ENCODE assay signal across 24 mouse cellular contexts in the genomic region with DNA sequence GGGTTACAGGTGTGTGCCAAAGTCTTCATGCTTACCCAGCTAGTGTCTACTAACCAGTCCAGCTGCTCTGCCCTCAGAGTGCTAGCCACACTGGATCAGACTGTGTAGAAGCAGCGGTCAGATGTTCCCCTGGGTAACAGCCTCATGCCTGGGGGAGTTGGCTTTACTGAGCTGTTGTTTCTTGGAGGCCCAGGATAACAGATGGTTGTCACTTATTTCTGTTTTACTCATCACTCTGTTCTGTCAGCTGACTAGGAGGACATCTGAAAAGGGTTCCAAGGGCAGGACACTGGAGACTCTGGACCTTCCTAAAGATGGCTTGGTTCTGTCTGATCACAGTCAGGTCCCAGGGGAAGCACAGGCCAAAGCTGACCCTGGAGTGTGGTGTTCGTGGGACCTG. TPM values are rescaled to one million over a fixed set of nuclear protein-coding genes. Genes with fewer than 3 reads are reported as not detected.
DNase-seq lines count a peak whose midpoint lies in the region; ATAC-seq and TF ChIP-seq lines count a peak whose summit lies in the region.
"Had no signal": no experiment of that assay in that cellular context is flagged by ENCODE, and none has a peak within 500 bp of the region (broad histone marks: within the 10 kb centered on the region; RNA-seq: fewer than 3 reads in every experiment).

No protein-coding gene starts in this region.

- H3K27ac ChIP-seq in cerebellum, adult 2 months (ENCODE audit: insufficient read depth, low read length), result peak overlapping the region; percentile 42; the same call in 1 of the 2 replicates
- H3K27ac ChIP-seq in kidney, embryonic 15.5 days, result peak overlapping the region; percentile 51
- H3K27ac ChIP-seq in kidney, adult 2 months (ENCODE audit: insufficient read depth, low read depth, low read length), result no peak overlapping the region
- peak overlapping the region; percentile 57 for H3K27ac ChIP-seq in CH12.LX (ENCODE audit: insufficient read depth, low read depth)
- H3K27ac ChIP-seq: embryonic facial prominence, embryonic 13.5 days; embryonic facial prominence, embryonic 15.5 days; forebrain, embryonic 10.5 days; forebrain, embryonic 12.5 days had no signal

- in situ Hi-C loops in CH12.LX (cut with MboI; ENCODE audit: low pct_ligation_motif_present, low pct_unique_long_range_greater_than_20kb, low sequenced_read_pairs), result no loop called here

- peak; percentile 78 for TF ChIP-seq EP300 in CH12.LX (IDR thresholded peaks at IDR 0.05; ENCODE audit: low read length)

- no peak overlapping the region for H3K4me2 ChIP-seq in kidney, embryonic 15.5 days
- H3K4me2 ChIP-seq in CH12.LX (ENCODE audit: insufficient read depth, low read depth, poor library complexity, severe bottlenecking), result peak overlapping the region; percentile 29
- H3K4me2 ChIP-seq: embryonic facial prominence, embryonic 13.5 days; embryonic facial prominence, embryonic 15.5 days; forebrain, embryonic 12.5 days had no signal

- ATAC-seq in kidney, embryonic 15.5 days (replicated peaks; ENCODE audit: low FRiP score), result 0 out of 2 replicates have a peak, but pooled peaks have one; percentile 31
- ATAC-seq: CD4-positive, CD25-positive, alpha-beta regulatory T cell, adult 4 months; forebrain, embryonic 14.5 days; forebrain, embryonic 16.5 days had no signal

- no peak for TF ChIP-seq RAD21 in CH12.LX (IDR thresholded peaks at IDR 0.05; ENCODE audit: low read depth, low read length)

- no peak overlapping the region for H3K4me3 ChIP-seq in cerebellum, adult 2 months (replicated peaks; ENCODE audit: insufficient read depth, low read depth, low read length)
- H3K4me3 ChIP-seq in kidney, embryonic 15.5 days (replicated peaks), result no peak overlapping the region
- no peak overlapping the region for H3K4me3 ChIP-seq in kidney, adult 2 months (ENCODE audit: insufficient read depth, low read depth, low read length)
- H3K4me3 ChIP-seq in CH12.LX (replicated peaks in 1 of 3; ENCODE audit: low read depth in 2 of 3, low read length in 2 of 3, poor library complexity in 1 of 3), result no peak overlapping the region
- H3K4me3 ChIP-seq: embryonic facial prominence, embryonic 13.5 days; embryonic facial prominence, embryonic 15.5 days; erythroblast, embryonic 14.5 days; forebrain, embryonic 10.5 days; forebrain, embryonic 12.5 days had no signal

- no peak overlapping the region for H3K9ac ChIP-seq in kidney, embryonic 15.5 days
- no peak overlapping the region; the same call in 1 of the 2 replicates for H3K9ac ChIP-seq in CH12.LX (ENCODE audit: insufficient read depth, low read depth)
- H3K9ac ChIP-seq: embryonic facial prominence, embryonic 13.5 days; embryonic facial prominence, embryonic 15.5 days; forebrain, embryonic 12.5 days had no signal

- H3K27me3 ChIP-seq in cerebellum, adult 2 months (ENCODE audit: control insufficient read depth, insufficient read depth, low read length), result no peaks in the 10 kb centered on the region
- H3K27me3 ChIP-seq in kidney, embryonic 15.5 days, result no peaks in the 10 kb centered on the region
- H3K27me3 ChIP-seq in kidney, adult 2 months (replicated peaks; ENCODE audit: control insufficient read depth, insufficient read depth, low read length), result no peaks in the 10 kb centered on the region
- no peaks in the 10 kb centered on the region for H3K27me3 ChIP-seq in CH12.LX (replicated peaks)
- H3K27me3 ChIP-seq: embryonic facial prominence, embryonic 13.5 days; embryonic facial prominence, embryonic 15.5 days; forebrain, embryonic 12.5 days had no signal

- no peaks in the 10 kb centered on the region for H3K9me3 ChIP-seq in kidney, embryonic 15.5 days (replicated peaks)
- no peaks in the 10 kb centered on the region for H3K9me3 ChIP-seq in CH12.LX (replicated peaks; ENCODE audit: low read length)
- H3K9me3 ChIP-seq: embryonic facial prominence, embryonic 13.5 days; embryonic facial prominence, embryonic 15.5 days; forebrain, embryonic 10.5 days; forebrain, embryonic 12.5 days had no signal

- DNase-seq in cerebellum, adult 2 months, result no peak
- DNase-seq in cerebellum, adult 8-10 months, result no peak
- DNase-seq in kidney, adult 2 months, result no peak
- peak; percentile 53 for DNase-seq in CH12.LX (ENCODE audit: extremely low read depth)
- DNase-seq in left cerebral cortex, postnatal 14 days (ENCODE audit: low spot score in 2 of 2), result no peak
- DNase-seq: adrenal gland, adult 2 months; adrenal gland, postnatal 10 days; adrenal gland, postnatal 25 days; B cell, adult 2 months; cerebellum, adult 11 months; cerebellum, adult 18-20 months; cerebellum, adult 9-11 months; cerebellum, postnatal 14 days; cerebellum, postnatal 36 days; embryo, embryonic 11 days had no signal

- intact Hi-C loops in left cerebral cortex, postnatal 14 days (cut with DNase I), result no loop called here

- no peaks in the 10 kb centered on the region for H3K79me2 ChIP-seq in CH12.LX (replicated peaks; ENCODE audit: control insufficient read depth, extremely low read depth, insufficient read depth, poor library complexity, severe bottlenecking)

- no peak for TF ChIP-seq CTCF in cerebellum, adult 2 months (IDR thresholded peaks at IDR 0.05; ENCODE audit: borderline replicate concordance, insufficient read depth, low read depth, low read length)
- no peak for TF ChIP-seq CTCF in kidney, adult 2 months (conservative IDR thresholded peaks at IDR 0.05; ENCODE audit: insufficient read depth, insufficient read length, low read depth, low read length)
- no peak for TF ChIP-seq CTCF in CH12.LX (conservative IDR thresholded peaks at IDR 0.05 in 1 of 2, IDR thresholded peaks at IDR 0.05 in 1 of 2; ENCODE audit: low read depth in 2 of 2, low read length in 2 of 2)

- TF ChIP-seq POLR2A in cerebellum, adult 2 months (IDR thresholded peaks at IDR 0.05; ENCODE audit: borderline replicate concordance, insufficient read depth, low read length), result no peak
- TF ChIP-seq POLR2A in kidney, adult 2 months (IDR thresholded peaks at IDR 0.05; ENCODE audit: low read depth, low read length), result no peak
- TF ChIP-seq POLR2A in CH12.LX (IDR thresholded peaks at IDR 0.05; ENCODE audit: low read depth, low read length), result no peak

- peaks cover 48% of the 10 kb centered on the region for H3K4me1 ChIP-seq in cerebellum, adult 2 months (ENCODE audit: control insufficient read depth, insufficient read depth, low read length)
- H3K4me1 ChIP-seq in kidney, embryonic 15.5 days, result peaks cover 32% of the 10 kb centered on the region
- H3K4me1 ChIP-seq in kidney, adult 2 months (ENCODE audit: control insufficient read depth, insufficient read depth, low read length), result no peaks in the 10 kb centered on the region
- peaks cover 31 to 76% of the 10 kb centered on the region in 2 experiments for H3K4me1 ChIP-seq in CH12.LX (ENCODE audit: control insufficient read depth in 1 of 2, insufficient read depth in 2 of 2)

- 48% methylated on average over 2 of the region's 2 CpGs for WGBS in cerebellum, adult 2 months
- 42% methylated on average over 2 of the region's 2 CpGs for WGBS in kidney, embryonic 15.5 days
- 61% methylated on average over 2 of the region's 2 CpGs for WGBS in kidney, adult 2 months

- H3K36me3 ChIP-seq in kidney, embryonic 15.5 days, result no peaks in the 10 kb centered on the region
- H3K36me3 ChIP-seq in kidney, adult 2 months (ENCODE audit: control insufficient read depth, insufficient read depth, low read length), result no peaks in the 10 kb centered on the region
- no peaks in the 10 kb centered on the region for H3K36me3 ChIP-seq in CH12.LX (replicated peaks in 1 of 2; ENCODE audit: control insufficient read depth in 1 of 2, insufficient read depth in 1 of 2, low read length in 1 of 2)
- H3K36me3 ChIP-seq: embryonic facial prominence, embryonic 13.5 days; embryonic facial prominence, embryonic 15.5 days; forebrain, embryonic 10.5 days; forebrain, embryonic 12.5 days had no signal

- dilution Hi-C loops in CH12.LX (cut with MboI; ENCODE audit: extremely low pct_ligation_motif_present, extremely low pct_unique_long_range_greater_than_20kb, low sequenced_read_pairs), result no loop called here

TF ChIP-seq in CH12.LX, 34 proteins besides CTCF, POLR2A, EP300 and RAD21 (continues in another document):
- TF ChIP-seq MEF2A (IDR thresholded peaks at IDR 0.05; ENCODE audit: borderline replicate concordance, low read depth, low read length) (no peak), UBTF (IDR thresholded peaks at IDR 0.05; ENCODE audit: low read depth, low read length) (no peak), ZMIZ1 (IDR thresholded peaks at IDR 0.05; ENCODE audit: low read depth, low read length) (no peak), JUND (conservative IDR thresholded peaks at IDR 0.05; ENCODE audit: low read depth, low read length) (peak; percentile 66), MAZ (IDR thresholded peaks at IDR 0.05; ENCODE audit: low read depth, low read length) (no peak; the same call in 1 of the 2 replicates), USF2 (conservative IDR thresholded peaks at IDR 0.05; ENCODE audit: low read depth, low read length) (no peak; the same call in 1 of the 2 replicates), BHLHE40 (IDR thresholded peaks at IDR 0.05; ENCODE audit: low read depth, low read length) (peak; percentile 84), CHD1 (IDR thresholded peaks at IDR 0.05; ENCODE audit: low read depth, low read length) (no peak), GABPA (IDR thresholded peaks at IDR 0.05; ENCODE audit: insufficient replicate concordance, low read depth, low read length) (no peak), E2F4 (IDR thresholded peaks at IDR 0.05; ENCODE audit: insufficient replicate concordance, low read depth, low read length) (no peak), USF1 (IDR thresholded peaks at IDR 0.05; ENCODE audit: low read depth, low read length) (no peak), NELFE (IDR thresholded peaks at IDR 0.05; ENCODE audit: low read depth, low read length) (no peak), PAX5 (IDR thresholded peaks at IDR 0.05; ENCODE audit: low read length) (no peak), POLR2AphosphoS2 (IDR thresholded peaks at IDR 0.05; ENCODE audit: low read depth, low read length) (no peak), MYC (IDR thresholded peaks at IDR 0.05; ENCODE audit: low read depth, low read length) (no peak), TCF12 (IDR thresholded peaks at IDR 0.05; ENCODE audit: low read depth, low read length) (peak; percentile 79; the same call in 1 of the 2 replicates), ZNF384 (IDR thresholded peaks at IDR 0.05; ENCODE audit: low read depth, low read length) (no peak), MAX (IDR thresholded peaks at IDR 0.05; ENCODE audit: low read length) (peak; percentile 52; the same call in 1 of the 2 replicates), NRF1 (IDR thresholded peaks at IDR 0.05; ENCODE audit: low read depth, low read length) (no peak), SIN3A (IDR thresholded peaks at IDR 0.05; ENCODE audit: low read length) (peak; percentile 65)

RNA-seq across cellular contexts. Expression of a gene that starts 36.4 kb away (rescaled TPM):
- polyA plus RNA-seq in cerebellum, adult 2 months (2012; rRNA removed), result 94.2 and 98.5 TPM in 2 replicates
- polyA plus RNA-seq in kidney, embryonic 15.5 days (2015; fragmentation: Nextera tagmentation; extraction: Ambion mirVana), result 18.7 and 20.5 TPM in 2 replicates
- 7.5 and 7.7 TPM in 2 replicates for polyA plus RNA-seq in kidney, adult 2 months (2012; rRNA removed)
- total RNA-seq in CH12.LX (2012; rRNA removed) (7.0 TPM in 2 replicates), CH12.LX (2014; rRNA removed) (1.5 TPM in 2 replicates)
- 4.0 and 5.0 TPM in 2 replicates for polyA plus RNA-seq in CH12.LX (2012; ENCODE audit: insufficient read length, low read depth)
- 100 to 1,000 TPM; 151 to 152 TPM for total RNA-seq in left cerebral cortex, postnatal 14 days (2021)
